Mouse (Mus musculus): ENCODE results near the gene Slc6a4.
A peak's percentile ranks its signal among the peaks of the same experiment; 100 is the strongest.

The Slc6a4 gene

GRCm38 (mm10) chr11:77000741-77001140, 2.3 kb downstream of the Slc6a4 start:
- no peaks in the 10 kb centered on the region for H3K36me3 ChIP-seq (ENCODE audit: control insufficient read depth, insufficient read depth, low read length, poor library complexity, severe bottlenecking)
- peaks cover 5% of the 10 kb centered on the region; the same call in 1 of the 2 replicates for H3K27me3 ChIP-seq (ENCODE audit: control insufficient read depth, insufficient read depth, low read length, poor library complexity, severe bottlenecking)
- peak; percentile 17 for DNase-seq (ENCODE audit: low read depth, low spot score)

GRCm38 (mm10) chr11:77002361-77002760, 4.0 kb downstream of the Slc6a4 start:
- Histone ChIP-seq H3K27me3 (ENCODE audit: control insufficient read depth, insufficient read depth, low read length, poor library complexity, severe bottlenecking) (0 out of 2 replicates have a peak, but pooled peaks cover 4% of the 10 kb centered on the region), H3K36me3 (ENCODE audit: control insufficient read depth, insufficient read depth, low read length, poor library complexity, severe bottlenecking) (no peaks in the 10 kb centered on the region)
- no peak for DNase-seq (ENCODE audit: low read depth, low spot score)

DNA sequence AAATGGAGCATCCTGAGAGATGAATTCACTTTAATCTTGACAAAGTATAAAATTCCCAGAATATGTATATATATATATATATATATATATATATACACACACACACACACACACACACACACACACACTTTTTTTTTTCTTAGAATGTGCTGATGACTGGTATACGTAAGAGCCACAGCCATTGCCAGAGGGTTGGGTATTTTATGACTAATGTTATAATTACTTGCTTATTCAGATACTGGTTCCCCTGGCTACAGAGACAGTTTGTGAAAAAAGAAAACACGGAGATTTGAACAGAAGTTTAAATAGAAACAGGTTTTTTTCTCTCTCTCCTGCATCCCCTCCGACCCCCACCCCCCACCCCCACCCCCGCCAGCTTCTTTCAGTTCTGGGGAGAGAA, 7.5 kb downstream of the Slc6a4 start:
- Histone ChIP-seq H3K27me3 (ENCODE audit: control insufficient read depth, insufficient read depth, low read length, poor library complexity, severe bottlenecking) (no peaks in the 10 kb centered on the region), H3K36me3 (ENCODE audit: control insufficient read depth, insufficient read depth, low read length, poor library complexity, severe bottlenecking) (no peaks in the 10 kb centered on the region)
- no peak for DNase-seq (ENCODE audit: low read depth, low spot score)

DNA sequence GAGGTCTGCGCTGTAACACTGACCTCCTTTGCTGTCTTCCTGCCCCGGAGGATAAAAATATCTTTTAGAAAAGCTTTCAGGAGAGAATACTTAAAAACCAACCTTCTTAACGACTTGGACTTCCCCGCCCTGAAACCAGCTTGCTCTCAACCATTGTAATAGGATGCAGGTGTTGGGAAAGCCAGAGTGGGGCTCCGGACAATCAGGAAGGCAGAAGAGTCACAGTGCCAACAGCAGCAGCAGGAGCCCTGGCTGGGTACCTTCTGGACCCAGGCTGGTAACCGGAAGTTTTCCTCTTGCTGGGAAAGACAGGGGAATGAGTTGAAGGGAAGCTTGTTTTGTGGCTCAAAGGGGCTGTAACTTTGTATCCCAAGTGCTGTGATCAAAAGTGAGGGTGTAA, 8.2 kb downstream of the Slc6a4 start:
- DNase-seq (ENCODE audit: low read depth, low spot score) = no peak

DNA sequence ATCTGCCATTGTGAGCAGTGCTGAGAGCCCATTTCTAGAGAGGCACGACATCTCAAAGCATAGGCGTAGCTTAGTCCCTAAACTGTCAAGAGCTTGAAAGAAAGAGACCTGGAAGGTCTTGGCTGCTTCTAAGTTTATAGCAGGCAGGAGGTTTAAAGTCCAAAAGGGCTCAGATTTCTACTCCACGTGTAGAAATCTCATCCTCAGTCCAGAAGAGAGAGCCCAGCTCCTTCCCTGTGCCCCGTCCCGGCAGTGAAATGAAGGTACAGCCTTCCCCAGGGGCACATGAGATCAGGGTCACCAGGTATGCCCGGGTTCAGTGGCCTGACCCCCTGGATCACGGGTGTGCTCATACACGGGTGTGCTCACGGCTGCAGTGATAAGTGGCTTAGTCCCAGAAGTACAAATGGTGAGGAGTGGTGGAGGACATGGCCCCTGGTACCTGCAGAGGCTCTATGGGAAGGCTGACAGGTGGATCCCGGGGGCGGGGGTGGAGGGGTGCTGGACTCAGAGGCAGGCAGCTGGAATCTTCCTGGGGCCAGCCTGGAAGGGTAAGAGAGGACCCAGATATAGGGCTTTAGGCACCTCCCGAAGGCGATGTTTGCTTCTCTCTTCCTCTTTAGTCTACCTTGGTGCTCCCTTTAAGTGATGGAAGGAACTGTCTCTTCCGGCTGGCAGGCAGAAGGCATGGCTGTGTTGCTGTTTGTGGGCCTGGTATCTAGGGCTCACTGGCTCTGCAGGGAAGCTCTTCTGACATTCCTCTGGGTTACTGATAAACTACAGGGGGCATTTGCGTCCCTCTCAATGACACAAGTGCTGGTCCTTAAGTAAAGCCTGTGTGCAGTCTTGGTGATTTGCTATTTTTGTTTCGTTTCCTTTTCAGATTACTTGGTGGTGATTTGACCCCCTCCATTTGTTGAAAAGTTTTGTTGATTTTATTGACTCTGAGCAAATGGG, 10.9 kb downstream of the Slc6a4 start:
- no peaks in the 10 kb centered on the region for H3K27me3 ChIP-seq (ENCODE audit: control insufficient read depth, insufficient read depth, low read length, poor library complexity, severe bottlenecking)
- H3K36me3 ChIP-seq (ENCODE audit: control insufficient read depth, insufficient read depth, low read length, poor library complexity, severe bottlenecking) = no peaks in the 10 kb centered on the region
- no peak for DNase-seq (ENCODE audit: low read depth, low spot score)

More for the DNA sequence above, 8.2 kb downstream of the Slc6a4 start:
- Histone ChIP-seq H3K27me3 (ENCODE audit: control insufficient read depth, insufficient read depth, low read length, poor library complexity, severe bottlenecking) (no peaks in the 10 kb centered on the region), H3K36me3 (ENCODE audit: control insufficient read depth, insufficient read depth, low read length, poor library complexity, severe bottlenecking) (no peaks in the 10 kb centered on the region)

GRCm38 (mm10) chr11:77010762-77011475, 12.5 kb downstream of the Slc6a4 start:
- DNase-seq (ENCODE audit: low read depth, low spot score) = no peak
- Histone ChIP-seq H3K27me3 (ENCODE audit: control insufficient read depth, insufficient read depth, low read length, poor library complexity, severe bottlenecking) (no peaks in the 10 kb centered on the region), H3K36me3 (ENCODE audit: control insufficient read depth, insufficient read depth, low read length, poor library complexity, severe bottlenecking) (no peaks in the 10 kb centered on the region)

- Histone ChIP-seq H3K27me3 (ENCODE audit: control insufficient read depth, insufficient read depth, low read length, poor library complexity, severe bottlenecking) (no peaks in the 10 kb centered on the region), H3K36me3 (ENCODE audit: control insufficient read depth, insufficient read depth, low read length, poor library complexity, severe bottlenecking) (no peaks in the 10 kb centered on the region)
- DNase-seq (ENCODE audit: low read depth, low spot score) = no peak
Observed at GRCm38 (mm10) chr11:77018046-77018445, 19.6 kb downstream of the Slc6a4 start.

GRCm38 (mm10) chr11:77019539-77019938, 21.1 kb downstream of the Slc6a4 start:
- Histone ChIP-seq H3K36me3 (ENCODE audit: control insufficient read depth, insufficient read depth, low read length, poor library complexity, severe bottlenecking) (no peaks in the 10 kb centered on the region), H3K27me3 (ENCODE audit: control insufficient read depth, insufficient read depth, low read length, poor library complexity, severe bottlenecking) (no peaks in the 10 kb centered on the region)
- no peak for DNase-seq (ENCODE audit: low read depth, low spot score)

- H3K36me3 ChIP-seq (ENCODE audit: control insufficient read depth, insufficient read depth, low read length, poor library complexity, severe bottlenecking) = no peaks in the 10 kb centered on the region
- H3K27me3 ChIP-seq (ENCODE audit: control insufficient read depth, insufficient read depth, low read length, poor library complexity, severe bottlenecking) = no peaks in the 10 kb centered on the region
- DNase-seq (ENCODE audit: low read depth, low spot score) = no peak
Observed at GRCm38 (mm10) chr11:77021749-77022396, 23.5 kb downstream of the Slc6a4 start.

- no peaks in the 10 kb centered on the region for H3K36me3 ChIP-seq (ENCODE audit: control insufficient read depth, insufficient read depth, low read length, poor library complexity, severe bottlenecking)
- peak; percentile 8 for DNase-seq (ENCODE audit: low read depth, low spot score)
- no peaks in the 10 kb centered on the region for H3K27me3 ChIP-seq (ENCODE audit: control insufficient read depth, insufficient read depth, low read length, poor library complexity, severe bottlenecking)
Observed at GRCm38 (mm10) chr11:77026559-77026958, 28.2 kb downstream of the Slc6a4 start.

DNA sequence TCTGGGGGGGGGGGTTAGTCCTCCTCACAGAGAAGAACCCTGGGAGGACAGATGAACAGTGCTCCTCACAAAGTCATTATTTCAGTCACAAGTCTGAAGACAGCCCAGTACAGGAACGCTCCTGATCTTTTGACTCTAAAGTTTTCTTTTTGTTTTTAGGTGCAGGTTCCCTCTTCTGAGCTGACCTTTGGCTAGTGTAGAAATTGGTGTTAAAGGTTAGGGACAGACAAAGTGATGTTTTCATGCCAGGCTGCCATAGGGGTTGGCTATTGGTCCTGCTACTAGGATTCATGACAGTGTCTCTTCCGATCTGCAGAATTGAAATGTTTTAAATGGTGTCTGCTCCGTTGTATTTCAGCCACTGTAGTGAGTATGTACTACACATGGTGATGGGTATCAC, 29.8 kb downstream of the Slc6a4 start:
- Histone ChIP-seq H3K27me3 (ENCODE audit: control insufficient read depth, insufficient read depth, low read length, poor library complexity, severe bottlenecking) (no peaks in the 10 kb centered on the region), H3K36me3 (ENCODE audit: control insufficient read depth, insufficient read depth, low read length, poor library complexity, severe bottlenecking) (no peaks in the 10 kb centered on the region)
- DNase-seq (ENCODE audit: low read depth, low spot score) = no peak

DNA sequence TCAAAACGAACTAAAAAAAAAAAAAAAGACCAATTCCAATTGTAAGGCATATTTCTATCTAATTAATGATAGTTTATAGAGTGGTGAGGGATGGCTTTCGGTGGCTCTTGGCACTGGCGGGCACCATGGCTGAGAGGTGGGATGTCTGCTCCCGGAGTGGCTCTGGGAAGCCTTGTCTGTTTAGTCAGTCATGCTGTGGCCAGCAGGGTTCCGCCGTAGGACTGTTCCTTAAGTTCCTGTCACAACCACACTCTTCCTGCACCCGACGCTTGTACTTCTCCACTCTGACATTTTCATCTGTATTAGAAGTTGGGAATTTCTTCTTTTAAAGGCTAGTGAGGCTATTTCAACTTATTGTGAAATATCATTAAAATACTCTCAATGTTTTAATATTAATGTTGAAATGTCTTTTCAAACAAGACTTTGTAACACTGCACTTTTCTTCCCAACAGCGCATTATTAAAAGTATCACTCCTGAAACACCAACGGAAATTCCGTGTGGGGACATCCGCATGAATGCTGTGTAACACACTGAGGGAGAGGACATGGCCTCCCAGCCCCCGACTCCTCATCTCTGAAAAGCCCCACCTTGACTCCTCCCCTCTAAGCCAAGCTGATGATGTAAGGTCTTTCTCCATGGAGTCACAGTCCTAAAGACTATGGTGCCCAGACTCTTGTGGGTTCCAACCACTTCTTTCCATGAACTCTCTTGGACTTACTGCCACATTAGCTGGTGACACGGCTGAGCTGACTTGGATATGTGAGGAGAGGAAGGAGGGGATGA, 32.9 kb downstream of the Slc6a4 start:
- Histone ChIP-seq H3K36me3 (ENCODE audit: control insufficient read depth, insufficient read depth, low read length, poor library complexity, severe bottlenecking) (no peaks in the 10 kb centered on the region), H3K27me3 (ENCODE audit: control insufficient read depth, insufficient read depth, low read length, poor library complexity, severe bottlenecking) (no peaks in the 10 kb centered on the region)
- no peak for DNase-seq (ENCODE audit: low read depth, low spot score)

GRCm38 (mm10) chr11:77041891-77042290, 43.5 kb downstream of the Slc6a4 start:
- peaks cover 7% of the 10 kb centered on the region for H3K36me3 ChIP-seq (ENCODE audit: control insufficient read depth, insufficient read depth, low read length, poor library complexity, severe bottlenecking)
- no peaks in the 10 kb centered on the region for H3K27me3 ChIP-seq (ENCODE audit: control insufficient read depth, insufficient read depth, low read length, poor library complexity, severe bottlenecking)
- no peak for DNase-seq (ENCODE audit: low read depth, low spot score)

DNA sequence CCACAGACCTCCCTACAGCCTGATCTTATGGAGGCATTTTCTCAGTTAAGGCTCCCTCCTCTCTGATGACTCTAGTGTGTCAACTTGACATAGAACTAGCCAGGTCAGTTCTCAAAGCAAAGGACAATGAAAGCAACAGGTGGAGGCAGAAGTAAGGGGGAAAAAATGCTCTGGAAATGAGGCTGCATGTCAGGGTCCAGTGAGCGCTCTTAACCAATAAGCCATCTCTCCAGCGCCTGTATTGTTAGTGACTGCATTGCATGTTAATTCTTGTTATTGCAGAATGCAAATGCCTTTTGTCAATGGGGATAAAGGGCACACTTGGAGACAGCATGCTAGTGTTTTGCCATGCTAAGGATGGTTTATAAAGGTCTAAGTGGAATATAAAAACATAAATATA, 44.4 kb downstream of the Slc6a4 start:
- H3K36me3 ChIP-seq (ENCODE audit: control insufficient read depth, insufficient read depth, low read length, poor library complexity, severe bottlenecking) = peaks cover 8% of the 10 kb centered on the region
- DNase-seq (ENCODE audit: low read depth, low spot score) = no peak
- no peaks in the 10 kb centered on the region for H3K27me3 ChIP-seq (ENCODE audit: control insufficient read depth, insufficient read depth, low read length, poor library complexity, severe bottlenecking)
